Mouse (Mus musculus) liver (tissue): ENCODE results near the gene Tedc2.

Source experiments
- DNase-seq: peaks from one replicate; pipeline ENCODE4 v3.0.0-alpha.2; 2020; ENCODE audit warnings: mixed read lengths

Tedc2 gene

GRCm38 (mm10) chr17:24211631-24212440 is 8.8 kb downstream of the Tedc2 start:
- DNase-seq, result peak; percentile 62

GRCm38 (mm10) chr17:24210591-24210990 is 10.1 kb downstream of the Tedc2 start:
- no peak for DNase-seq

DNA sequence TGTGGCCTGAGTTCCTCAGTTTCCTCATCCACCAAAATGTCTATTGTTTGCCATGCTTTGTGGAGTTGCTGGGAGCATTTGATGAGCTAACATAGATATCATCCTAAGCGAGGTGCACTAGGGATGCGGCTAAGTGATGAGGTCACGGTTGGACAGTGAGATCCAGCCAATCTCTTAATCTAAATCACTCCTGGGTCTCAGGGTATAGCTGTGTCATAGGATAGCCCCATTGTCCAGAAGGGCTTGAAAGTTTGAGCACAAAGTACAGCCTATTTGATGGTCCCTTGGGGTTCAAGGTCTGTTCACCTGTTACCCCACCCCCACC is 10.8 kb downstream of the Tedc2 start:
- DNase-seq, result no peak

DNA sequence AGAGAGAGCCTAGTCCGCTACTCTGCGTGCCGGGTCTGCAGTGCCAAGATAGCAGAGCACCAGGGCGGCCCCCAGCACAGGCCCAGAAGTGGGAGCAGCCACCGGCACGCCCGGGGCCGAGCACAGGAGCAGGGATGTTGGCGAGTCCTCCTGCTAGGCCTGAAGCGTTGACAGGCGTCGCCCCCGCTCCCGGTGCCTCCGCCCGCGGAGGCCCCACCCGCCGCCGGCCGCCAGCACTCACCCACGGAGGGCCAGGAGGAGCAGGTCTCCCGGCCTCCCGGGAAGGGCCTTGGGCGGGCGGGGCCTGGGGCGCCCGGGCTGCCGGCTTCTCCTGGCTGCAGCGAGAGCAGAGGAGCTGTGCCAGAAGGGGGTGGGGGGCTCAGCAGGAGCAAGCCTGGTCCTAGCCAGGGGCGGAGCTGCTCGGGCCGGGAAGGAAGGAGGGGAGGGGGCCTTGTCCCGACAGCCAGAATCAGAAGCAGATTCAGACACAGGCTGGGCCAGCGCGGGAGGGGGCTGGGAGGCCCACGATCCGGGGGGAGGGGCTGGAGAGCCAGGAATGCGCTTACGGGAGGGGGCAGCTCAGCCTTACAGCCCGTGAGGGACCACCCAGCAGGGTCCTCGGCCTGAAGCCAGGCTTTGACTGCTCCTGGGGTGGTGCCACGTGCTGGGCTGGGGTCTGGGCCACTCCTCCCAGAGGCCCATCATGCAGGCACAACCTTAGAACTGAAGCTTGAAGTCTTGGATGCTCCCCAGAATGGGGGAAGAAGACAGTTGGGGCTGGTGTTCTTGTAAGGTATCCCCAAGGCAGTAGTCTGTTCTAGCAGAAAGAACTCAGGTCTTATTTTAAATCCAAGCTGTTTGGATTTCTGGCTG is 11.4 kb downstream of the Tedc2 start, which contains the start of gene Ntn3:
Gene Ntn3, minus strand, starts transcription at position 489 of the 873 bp plus-strand sequence.
- DNase-seq, result peak; percentile 95

DNA sequence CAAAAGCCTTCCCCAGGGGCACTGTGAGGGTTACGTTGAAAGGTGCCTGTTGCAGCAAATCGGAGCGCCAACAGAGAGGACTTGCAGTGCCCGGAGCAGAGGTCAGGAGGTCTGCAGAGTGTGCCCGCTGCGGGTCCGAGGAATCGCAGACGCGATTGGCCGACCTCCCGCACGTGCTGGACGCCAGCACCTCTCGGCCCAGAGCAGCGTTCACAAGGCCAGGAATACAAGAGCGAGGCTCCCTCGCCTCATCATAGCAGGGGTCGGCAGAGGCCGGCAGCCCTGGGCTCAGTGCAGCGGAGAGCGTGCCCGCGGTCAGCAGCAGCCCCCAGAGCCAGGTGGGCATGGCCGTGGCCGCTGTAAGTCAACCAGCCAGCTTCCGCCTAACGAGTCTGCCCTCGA is 12.0 kb downstream of the Tedc2 start:
- DNase-seq, result no peak

DNA sequence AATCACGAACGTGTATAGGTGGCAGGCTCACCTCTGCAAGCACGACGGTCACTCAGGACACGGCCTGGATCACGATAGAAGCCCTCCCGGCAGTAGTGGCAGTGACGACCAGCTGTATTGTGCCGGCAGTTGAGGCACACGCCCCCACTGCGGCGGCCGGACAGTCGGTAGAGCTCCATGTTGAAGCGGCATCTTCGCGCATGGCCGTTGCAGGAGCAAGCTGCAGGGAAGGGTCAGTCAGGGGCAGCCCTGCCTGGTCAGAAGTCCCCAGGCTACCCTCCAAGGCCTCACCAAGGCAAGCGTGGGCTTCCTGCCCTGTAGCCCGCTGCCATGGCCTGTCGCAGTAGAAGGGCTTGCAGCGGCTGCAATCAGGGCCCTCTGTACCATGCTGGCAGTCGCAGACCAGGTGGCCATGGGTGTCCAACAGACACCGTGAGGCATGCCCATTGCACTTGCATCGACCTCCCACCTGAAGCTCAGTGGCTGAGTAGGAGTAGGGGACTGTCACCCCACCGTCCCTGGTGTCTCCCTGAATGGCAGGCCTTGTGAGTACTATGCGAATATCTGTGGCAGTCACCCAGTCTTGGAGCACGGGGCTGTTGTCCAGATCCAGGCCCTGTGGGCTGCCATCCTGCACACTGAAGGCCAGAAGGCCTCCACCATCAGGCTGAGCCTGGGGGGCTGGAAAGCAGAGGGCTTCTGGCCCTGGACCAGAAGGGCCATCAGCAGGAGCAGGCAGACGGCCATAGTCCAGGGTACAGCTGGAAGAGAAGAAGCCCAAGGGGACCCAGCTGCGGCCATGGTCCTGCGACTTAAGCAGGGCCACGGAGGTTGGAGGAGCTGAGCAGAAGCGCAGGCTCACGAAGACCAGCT is 12.6 kb downstream of the Tedc2 start:
- DNase-seq, result no peak

GRCm38 (mm10) chr17:24206451-24207351 is 13.9 kb downstream of the Tedc2 start:
- DNase-seq, result peak; percentile 92

DNA sequence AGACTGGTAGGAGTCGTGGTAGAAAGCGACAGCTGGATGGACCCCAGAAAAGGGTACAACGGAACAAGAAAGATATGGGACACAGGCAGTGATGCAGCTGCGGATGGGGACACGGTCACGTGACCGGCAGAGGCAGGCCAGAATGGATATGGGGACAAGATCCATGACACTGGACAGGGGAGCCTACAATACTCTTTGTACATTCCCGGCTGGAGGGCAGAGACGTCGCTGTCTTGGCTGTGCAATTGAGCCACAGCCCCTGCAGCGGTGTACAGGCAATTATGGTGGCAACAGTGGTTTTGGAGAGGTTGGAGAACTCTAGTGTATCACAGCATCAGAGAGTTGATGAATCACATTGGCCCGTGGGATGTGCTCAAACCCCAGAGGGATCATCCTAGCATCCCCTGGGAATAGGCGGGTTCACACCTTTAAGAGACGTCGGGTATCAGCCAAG is 14.7 kb downstream of the Tedc2 start:
- DNase-seq, result peak; percentile 75

- DNase-seq, result peak; percentile 97
Measured at GRCm38 (mm10) chr17:24205284-24205888, 15.3 kb downstream of the Tedc2 start, which contains the start of gene Tbc1d24. Tbc1d24 (minus strand) TSS chr17:24205562.

GRCm38 (mm10) chr17:24204846-24205245 is 15.8 kb downstream of the Tedc2 start:
- no peak for DNase-seq

GRCm38 (mm10) chr17:24203611-24204534 is 16.8 kb downstream of the Tedc2 start:
- DNase-seq, result no peak

DNA sequence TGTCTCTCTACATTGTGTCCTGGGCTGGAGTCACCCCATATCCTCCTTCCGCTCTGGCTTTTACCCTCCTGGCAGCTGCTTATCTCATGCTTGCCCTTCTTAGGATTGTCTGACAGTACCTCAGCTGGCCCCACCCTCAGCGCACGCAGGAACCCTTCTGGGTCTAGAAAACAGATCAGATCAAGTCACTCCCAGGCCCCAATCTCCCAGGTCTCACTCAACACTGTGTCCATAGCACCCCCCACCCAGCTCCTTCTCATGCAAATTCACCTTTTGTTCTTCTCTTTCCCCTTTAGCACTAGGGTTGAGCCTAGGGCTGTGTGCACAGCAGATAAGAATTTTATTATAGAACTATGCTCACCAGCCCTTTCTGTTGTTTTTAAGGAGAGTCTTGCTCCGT is 17.6 kb downstream of the Tedc2 start:
- peak; percentile 91 for DNase-seq

GRCm38 (mm10) chr17:24201092-24201491 is 19.6 kb downstream of the Tedc2 start:
- DNase-seq, result no peak

DNA sequence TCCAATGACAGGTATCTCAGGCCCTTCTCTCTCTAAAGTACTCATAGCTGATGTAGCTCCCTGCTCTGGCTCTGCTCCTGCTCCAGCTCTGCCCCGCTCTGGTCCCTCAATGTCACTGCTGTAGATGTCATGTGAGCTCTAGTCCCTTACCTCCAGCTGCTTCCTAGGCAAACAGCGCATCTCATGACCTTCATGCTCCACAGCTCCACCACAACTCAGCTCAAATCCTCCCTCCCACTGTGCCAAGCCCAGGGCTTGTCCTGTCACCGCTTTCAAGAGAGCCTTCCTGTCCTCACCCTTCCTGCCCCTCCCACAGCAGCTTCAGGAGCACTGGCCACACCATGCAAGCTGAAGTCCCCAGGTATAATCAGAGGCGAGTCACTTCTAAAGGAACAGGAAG is 20.9 kb downstream of the Tedc2 start:
- DNase-seq, result peak; percentile 56

DNA sequence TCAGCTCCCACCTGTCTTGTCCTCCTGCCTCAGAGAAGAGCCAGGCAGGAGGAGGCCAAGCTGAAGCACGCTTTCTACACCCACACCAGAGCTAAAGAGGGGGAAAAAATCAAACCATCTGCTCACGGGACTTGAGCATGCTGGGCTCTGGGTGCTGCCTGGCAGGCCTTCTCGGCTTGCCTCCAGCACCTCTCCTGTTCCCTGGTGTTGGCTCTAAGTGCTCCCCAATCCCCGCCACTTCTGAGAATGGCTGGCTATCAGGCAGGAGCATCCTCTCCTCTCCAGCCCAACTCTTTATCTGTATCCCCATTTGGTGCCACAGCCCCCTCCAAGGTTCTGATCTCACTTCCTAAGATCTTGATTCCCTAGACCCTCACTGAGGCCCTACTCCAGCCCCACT is 21.4 kb downstream of the Tedc2 start:
- DNase-seq, result peak; percentile 78

DNA sequence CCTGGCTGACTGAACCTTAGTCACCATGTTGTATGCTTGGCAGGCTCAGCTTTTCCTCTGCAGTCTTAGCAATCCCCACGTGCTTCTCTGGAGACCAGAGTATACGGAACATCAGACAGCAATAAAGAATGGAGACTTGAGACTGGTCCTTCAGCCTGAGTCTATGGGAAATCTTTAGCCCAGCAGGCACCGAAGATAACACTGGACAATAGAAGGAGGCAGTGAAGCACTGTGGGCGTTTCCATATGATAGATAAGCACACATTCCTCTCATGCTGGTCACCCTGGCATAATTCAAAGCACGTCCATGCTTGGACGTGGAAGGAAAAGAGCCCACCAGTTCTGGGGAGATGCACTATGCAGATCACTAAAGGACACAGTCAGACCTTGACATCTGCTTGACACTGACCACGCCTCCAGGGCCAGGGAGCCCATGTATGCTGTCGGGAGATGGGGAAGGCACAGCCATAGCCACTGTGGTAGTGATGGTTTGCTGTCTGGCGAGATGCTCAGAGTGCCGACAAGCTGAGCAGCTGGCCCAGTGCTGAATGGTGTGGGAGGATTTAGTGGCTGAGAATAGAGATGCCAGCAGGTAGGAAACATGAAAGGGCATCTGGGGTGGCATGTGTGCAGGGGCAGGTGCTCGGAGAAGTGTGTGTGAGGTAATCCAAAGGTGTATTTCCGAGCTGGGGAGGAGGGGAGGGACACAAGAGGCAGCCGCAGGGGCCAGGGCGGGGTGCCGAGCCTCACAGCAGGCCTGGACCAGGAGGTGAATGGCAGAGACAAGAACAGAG is 23.4 kb downstream of the Tedc2 start:
- peak; percentile 59 for DNase-seq

GRCm38 (mm10) chr17:24195349-24195748 is 25.3 kb downstream of the Tedc2 start:
- no peak for DNase-seq

GRCm38 (mm10) chr17:24193769-24194168 is 26.9 kb downstream of the Tedc2 start:
- peak; percentile 76 for DNase-seq

DNA sequence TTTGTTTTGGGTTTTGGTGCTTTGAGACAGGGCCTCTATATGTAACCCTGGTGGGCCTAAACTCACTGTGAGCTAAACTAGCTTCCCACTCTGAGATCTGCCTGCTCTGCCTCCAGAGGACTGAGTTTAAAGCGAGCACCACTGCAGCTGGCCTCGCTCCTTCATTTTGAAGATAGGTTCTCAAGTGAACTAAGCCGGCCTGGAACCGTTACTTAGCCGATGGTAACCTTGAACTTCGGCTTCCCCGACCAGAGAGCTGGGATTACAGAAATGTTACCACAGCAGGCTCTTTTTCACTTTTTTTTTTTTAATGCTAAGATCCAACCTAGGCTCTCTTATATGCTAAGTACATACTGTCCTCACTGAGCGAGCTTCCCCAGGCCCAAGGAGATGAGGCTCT is 27.4 kb downstream of the Tedc2 start:
- no peak for DNase-seq
